Mouse (Mus musculus): ENCODE measurements around the gene Fam151b.

The Fam151b gene

DNA sequence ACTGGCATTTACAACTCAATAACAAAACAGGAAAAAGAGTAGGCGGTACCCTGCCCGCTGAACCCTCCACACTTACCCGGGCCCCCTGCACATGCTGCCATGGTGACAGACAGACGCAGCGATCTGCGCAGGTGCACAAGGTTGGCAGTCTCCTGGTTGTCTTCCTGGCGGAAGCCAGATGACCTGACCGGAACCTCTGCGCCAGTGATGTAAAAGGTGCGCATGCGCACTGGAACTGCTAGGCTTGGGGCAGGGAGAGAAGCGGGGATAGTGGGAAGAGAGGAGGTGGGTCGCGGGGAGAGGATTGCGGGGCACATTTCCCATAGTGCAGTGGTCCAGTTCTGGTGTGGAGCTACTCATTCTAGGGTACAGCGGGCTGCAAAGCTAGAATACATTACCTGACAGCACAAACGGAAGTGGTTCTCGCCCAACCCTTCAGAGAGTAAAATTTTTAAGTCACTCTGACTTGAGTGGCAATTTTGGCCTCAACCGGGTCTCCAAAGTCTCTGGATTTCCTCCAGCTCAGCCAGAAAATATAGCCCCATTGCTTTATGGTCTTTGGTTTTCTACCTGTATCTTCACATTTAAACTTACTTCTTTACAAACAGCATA is at the start of gene Fam151b:
Gene Fam151b, minus strand, starts transcription at position 164 of the 612 bp plus-strand sequence.
- DNase-seq (ENCODE audit: low read depth, low spot score), result peak; percentile 98

DNA sequence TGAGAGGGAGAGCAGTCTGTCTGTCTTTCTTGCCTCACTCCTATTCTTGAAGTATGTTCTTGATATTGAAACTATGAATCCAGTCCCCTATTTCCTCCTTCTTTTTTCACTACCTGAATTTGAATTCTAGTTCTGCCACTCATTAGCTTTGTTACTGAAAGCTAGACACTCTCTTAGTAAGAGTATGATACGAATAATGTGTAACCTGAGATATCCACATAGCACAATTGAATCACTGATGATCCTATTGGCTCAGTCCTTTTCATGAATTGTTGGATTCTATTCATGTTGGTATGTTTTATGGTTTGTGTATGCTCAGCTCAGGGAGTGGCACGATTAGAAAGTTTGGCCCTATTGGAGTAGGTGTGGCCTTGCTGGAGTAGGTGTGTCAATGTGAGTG is 48.4 kb upstream of the Fam151b start:
- DNase-seq (ENCODE audit: low read depth, low spot score), result no peak

DNA sequence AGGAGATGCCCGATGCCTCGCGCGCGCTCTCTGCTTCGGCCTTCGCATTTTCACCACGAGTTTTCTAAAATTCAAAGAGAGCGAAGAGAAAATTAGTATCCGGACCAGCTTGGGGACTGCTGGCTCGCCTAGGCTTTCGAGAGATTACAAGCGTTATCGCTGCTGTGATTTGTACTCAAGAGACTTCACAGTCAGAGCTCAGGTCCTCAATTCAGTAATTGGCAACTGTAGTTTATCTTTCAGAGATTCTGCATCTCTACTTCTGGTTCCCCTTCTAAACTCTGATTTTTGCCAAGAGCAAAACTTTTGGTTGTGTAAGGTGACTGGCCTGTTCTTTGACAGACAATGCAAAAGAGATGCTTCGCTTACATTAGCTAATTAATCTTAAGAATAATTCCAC is 47.4 kb upstream of the Fam151b start:
- DNase-seq (ENCODE audit: low read depth, low spot score), result no peak

DNA sequence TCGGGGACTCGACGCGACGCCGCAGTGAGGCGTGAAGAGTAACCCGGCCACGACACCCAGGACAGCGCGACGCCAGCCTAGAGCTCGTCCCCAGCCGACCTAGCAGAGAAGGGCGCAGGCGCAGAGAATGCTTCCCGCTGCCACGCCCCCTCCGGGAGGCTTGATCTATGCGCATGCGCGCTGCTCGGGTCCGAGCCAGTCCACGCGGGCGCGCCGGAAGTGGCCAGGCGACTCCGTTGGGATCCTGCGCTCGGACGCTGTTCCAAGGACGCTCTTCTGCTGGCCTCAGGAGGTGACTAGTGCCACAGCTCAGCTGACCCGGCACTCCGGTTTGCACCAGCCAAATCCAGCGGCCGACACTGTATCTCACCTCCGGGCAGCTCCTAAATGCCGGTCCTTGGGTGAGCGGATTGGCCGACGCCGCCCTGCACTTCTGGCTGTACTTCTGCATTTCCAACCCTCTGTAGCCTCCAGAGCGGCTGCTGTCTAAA is 47.0 kb upstream of the Fam151b start, which contains the start of gene Zfyve16:
Gene Zfyve16, minus strand, starts transcription at position 148 of the 491 bp plus-strand sequence.
- peak; percentile 96 for DNase-seq (ENCODE audit: low read depth, low spot score)

DNA sequence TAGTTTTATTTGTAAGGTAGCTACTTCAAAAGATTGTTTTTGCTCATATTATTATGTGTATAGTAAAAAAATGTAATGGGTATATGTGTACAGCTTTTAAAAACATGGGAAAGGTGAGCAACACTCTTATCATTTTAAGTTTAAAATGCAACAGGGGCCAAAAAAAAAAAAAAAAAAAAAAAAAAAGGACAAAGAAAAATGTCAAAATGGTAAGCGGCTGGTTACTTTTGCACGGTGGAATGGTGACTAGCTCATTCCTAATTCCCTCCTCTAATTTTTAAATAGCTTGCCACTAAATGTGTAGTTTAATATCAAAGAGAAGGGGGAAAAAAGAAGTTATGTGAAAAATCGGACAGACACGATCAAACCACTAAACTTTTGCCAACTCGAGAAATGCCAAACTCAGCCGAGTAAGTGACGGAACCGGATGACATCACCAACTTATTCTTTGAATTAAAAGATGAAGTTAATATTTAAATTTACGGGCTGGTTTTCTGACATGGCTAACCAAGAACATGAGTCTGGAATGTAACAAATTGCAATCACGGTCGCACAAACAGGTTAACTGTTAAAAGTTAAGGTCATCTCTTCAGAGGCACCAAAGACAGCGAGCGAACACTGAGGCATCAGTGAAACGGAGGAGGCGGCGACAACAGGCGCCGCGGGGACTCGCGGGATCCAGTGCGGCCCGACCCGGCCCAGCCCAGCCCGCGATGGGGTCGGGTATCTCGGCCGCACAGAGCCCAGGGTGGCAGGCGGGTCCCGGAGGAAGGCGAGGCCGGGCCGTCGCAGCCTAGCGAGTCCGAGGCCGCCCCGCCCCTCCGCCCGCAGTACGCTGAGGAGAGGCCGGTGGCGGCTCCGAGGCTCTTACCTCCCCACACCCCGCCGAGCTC is 46.3 kb upstream of the Fam151b start:
- peak; percentile 40 for DNase-seq (ENCODE audit: low read depth, low spot score)

DNA sequence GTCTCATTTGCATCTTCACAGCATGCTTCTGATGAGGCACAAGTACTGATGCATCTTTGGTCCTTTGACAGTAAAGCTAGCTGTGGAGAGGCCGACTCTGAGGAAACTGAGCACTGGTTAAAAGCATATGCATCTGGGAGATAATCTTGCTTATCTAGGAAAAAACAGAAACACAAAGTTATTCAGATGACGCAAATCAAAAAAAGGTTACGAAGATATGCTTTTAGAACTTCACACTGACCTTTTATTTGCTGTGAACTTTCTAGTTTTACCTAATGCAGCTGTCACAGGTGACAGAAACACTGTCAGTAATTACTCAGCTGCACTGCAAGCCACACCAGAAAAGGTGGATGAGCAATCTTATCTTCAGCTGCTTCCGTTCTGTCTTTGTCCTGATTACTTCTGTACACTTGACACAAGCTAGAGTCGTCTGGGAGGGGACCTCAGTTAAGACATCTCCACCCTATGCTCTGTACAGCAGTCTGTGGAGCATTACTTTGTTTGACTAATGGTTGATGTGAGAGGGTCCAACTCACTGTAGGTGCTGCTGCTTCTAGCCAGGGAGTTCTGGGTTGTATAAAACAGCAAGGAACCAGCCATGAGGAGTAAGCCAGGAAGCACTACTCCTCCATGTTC is 39.5 kb upstream of the Fam151b start:
- no peak for DNase-seq (ENCODE audit: low read depth, low spot score)

DNA sequence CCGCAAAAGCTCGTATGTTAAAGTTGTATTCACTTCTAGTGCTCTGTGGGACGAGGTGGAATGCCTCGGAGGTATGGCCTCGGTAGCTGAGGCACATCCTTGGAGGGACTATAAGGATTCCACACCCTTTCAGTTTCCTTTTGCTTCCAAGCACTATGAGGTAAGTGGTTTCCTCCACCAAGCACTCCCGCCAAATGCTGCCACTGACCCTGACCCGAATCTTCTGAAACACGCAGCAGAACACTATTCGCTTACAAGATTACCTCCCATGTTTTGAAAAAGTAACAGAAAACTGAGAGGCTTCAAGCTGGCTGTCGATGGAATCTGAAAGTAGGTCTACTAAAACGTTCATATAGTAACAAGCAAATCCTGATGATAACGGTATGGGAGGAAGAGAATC is 21.1 kb upstream of the Fam151b start:
- DNase-seq (ENCODE audit: low read depth, low spot score), result no peak

DNA sequence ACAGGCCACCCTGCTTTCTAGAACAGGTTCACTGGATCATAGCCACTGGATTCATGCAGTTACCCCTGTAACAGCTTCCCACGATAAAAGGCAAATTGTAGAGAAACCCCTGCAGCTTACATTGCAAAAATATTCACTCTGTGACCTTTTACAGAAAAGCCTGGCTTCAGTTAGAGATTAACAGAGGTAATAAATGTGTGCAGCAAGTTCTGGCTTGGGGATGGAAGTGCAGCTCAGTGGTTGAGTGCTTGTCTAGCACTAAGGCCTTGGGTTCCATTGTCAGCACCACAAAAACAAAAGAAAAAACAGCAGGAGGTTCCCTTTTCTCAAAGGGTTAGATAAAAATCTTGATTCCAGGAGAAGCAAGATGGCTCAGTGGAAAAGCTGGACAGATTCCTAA is 8.1 kb upstream of the Fam151b start:
- DNase-seq (ENCODE audit: low read depth, low spot score), result no peak

DNA sequence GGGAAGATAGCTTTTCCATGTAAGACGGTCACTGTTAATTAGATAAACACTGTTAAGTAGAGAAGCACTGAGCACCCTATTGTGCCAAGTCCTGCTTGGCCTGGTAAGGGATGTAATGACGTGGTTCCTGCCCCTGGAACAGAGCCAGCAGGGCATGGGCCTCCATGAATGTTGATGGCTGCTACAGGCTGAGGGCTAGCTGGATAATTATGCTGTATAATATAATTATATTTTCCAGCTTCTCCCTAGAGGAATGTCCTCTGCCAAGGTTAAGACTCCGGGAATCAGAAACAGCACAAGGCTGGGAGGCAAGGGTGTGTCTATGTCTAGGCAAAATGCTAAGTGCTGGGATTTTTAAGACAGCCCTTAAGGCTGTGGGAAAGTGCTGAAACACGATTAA is 7.0 kb upstream of the Fam151b start:
- DNase-seq (ENCODE audit: low read depth, low spot score), result peak; percentile 12

DNA sequence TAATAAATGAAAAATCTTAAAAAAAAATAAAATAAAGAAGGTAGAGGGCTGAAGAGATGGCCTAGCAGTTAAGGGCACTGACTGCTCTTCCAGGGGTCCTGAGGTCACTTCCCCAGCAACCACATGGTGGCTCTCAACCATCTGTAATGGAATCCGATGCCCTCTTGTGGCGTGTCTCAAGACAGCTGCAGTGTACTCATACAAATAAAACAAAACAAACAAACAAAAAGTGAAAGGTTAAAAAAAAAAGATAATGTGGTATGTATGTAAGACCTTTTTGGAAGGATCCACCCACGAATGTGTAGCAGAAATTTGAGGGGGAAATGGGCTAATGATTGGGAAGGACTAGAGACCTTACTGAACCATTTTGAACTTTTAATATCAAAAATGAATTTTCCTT is 467 bp downstream of the Fam151b start:
- peak; percentile 72 for DNase-seq (ENCODE audit: low read depth, low spot score)

DNA sequence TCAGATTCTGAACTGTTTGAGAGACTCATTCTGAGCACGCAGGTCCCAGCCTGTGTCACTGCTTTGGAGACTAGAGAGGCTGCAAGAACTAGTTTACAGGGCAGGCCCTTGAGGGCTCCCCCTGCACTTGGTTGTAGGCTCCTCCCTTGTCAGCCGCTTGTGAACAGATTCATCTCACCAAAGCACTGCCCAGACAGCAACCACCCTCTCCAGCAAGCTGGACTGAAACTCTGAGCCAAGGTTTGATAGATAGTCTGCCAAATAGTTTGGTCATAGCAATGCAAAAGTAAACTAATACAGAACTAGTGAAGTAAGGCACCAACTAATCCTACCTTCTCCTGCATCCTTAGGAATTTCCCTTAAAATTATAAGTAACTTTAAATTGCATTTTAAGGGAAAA is 13.7 kb downstream of the Fam151b start:
- DNase-seq (ENCODE audit: low read depth, low spot score), result no peak

DNA sequence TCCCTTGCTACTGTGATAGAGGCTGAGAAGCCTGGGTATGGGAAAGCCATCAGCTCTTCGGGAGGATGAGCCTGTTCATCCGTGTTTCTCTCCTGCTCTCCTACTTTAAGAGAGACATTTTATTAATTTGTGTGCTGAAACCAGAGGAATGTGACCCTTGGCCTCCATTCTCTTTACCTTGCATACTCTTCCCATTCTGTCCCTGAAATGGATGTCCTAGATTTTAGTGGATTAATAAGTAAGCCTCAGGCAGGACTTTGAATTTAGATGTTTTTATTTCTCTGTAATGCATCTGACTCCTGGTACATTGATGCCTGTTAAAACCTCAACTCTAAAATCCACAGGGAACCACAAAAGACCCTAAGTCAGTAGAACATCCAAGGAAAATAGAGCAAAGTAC is 14.4 kb downstream of the Fam151b start:
- DNase-seq (ENCODE audit: low read depth, low spot score), result no peak

DNA sequence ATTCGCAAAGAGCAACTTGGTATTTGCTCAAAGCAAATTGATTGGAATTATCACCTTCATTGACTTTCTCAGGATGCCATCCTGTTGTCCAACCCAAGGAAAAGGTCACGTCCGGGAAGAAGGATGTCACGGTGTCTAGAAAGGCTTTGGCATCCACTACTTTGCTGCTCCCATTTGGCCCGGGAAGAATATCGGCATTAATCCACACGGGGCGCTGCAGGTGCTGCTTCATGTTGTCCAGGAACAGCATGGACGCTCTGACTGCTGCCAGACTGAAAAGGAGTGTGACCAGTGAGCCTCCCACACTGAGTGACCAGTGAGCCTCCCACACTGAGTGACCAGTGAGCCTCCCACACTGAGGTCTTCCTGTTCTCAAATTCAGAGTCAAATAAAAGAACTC is 15.9 kb downstream of the Fam151b start:
- no peak for DNase-seq (ENCODE audit: low read depth, low spot score)

DNA sequence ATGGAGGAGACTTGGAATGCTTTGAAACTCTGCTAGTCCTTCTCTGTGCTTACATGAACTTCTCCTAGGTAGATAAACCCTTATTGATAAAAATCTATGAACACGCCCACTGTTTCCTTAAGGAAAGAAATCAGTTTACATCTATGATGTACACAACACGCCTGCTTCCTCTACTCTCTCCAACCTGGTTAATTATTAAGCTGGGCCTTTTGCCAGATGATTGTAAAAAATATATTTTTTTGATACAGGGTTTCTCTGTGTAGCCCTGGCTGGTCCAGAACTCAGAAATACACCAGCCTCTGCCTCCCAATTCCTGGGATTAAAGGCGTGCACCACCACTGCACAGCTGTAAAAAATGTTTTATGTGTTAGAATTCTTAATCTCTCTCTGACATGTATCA is 19.1 kb downstream of the Fam151b start:
- DNase-seq (ENCODE audit: low read depth, low spot score), result no peak

DNA sequence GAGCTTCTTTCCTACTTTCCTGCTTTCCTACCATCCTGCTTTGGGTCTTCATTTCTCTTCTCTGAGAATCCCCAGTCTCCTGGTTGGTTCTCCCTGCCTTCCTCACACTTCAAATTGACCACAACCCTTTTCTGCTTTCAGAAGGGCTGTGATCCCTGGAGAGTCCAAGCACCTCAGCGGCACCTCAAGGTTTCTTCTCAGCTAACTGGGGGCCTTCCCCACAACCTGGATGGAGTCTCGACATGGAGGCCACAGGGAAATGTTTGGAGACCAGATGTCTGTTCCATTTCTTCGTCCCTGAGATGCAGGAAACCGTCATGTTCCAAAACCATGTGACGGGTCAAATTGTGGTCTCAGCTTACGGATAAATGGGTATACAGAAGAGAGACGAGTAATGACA is 36.9 kb downstream of the Fam151b start:
- DNase-seq (ENCODE audit: low read depth, low spot score), result no peak

DNA sequence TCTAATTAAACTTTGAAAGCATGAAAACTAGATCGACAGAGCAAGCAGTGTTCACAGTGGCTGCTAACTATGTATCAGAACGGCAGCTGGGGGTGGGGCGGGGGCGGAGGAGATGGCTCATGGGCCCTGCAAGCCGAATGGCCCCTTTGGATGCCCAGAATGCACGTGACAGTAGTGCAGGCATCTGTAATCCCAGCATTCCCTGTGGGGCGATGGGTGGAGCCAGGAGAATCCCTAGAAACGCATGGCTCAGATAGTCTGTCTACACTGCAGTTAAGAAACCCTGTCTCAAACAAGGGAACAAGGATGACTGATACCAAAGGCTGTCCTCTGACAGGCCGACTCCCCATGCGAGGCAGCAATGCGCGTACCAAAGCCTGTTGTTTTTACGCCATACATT is 43.5 kb downstream of the Fam151b start:
- DNase-seq (ENCODE audit: low read depth, low spot score), result no peak

DNA sequence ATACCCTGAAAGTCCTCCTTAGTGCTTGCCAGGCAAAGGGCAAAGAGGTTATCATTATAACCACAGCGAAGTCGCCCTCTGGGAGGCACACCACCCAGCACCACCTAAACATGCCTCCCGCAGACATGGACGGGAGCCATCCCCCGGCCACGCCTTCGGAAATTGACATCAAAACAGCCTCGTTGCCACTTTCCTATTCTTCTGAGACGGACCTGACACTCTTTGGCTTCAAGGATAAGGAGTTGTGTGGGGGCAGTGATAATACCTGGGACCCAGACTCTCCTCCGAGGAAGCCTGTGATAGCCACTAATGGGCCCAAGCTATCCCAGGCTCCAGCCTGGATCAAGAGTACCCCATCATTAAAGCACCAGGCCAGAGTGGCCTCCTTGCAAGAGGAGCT is 45.2 kb downstream of the Fam151b start:
- DNase-seq (ENCODE audit: low read depth, low spot score), result no peak

DNA sequence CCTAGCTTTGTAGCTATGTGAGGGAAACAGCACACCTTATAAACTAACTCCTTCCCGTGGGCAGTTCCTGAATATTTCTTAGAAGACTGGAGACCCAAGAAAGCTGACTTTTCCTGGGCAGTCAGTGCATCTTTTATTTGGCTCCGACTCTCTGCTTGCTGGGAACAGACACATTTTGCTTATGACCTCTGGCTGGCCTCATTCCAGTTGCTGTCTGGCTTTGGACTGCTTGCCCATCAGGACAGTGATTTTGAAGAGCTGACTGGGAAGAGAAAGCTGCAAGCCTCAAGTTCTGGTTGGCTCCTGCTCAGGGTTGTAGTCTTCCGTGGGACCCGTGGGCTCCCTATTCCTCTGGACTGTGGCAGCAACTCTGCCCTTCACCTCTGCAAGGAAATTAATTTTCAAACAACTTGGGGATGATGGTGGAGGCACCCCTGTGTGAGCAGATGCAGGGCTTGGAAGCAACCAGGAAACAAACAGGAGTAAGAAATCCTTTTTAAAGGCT is 56.4 kb downstream of the Fam151b start:
- peak; percentile 25 for DNase-seq (ENCODE audit: low read depth, low spot score)

DNA sequence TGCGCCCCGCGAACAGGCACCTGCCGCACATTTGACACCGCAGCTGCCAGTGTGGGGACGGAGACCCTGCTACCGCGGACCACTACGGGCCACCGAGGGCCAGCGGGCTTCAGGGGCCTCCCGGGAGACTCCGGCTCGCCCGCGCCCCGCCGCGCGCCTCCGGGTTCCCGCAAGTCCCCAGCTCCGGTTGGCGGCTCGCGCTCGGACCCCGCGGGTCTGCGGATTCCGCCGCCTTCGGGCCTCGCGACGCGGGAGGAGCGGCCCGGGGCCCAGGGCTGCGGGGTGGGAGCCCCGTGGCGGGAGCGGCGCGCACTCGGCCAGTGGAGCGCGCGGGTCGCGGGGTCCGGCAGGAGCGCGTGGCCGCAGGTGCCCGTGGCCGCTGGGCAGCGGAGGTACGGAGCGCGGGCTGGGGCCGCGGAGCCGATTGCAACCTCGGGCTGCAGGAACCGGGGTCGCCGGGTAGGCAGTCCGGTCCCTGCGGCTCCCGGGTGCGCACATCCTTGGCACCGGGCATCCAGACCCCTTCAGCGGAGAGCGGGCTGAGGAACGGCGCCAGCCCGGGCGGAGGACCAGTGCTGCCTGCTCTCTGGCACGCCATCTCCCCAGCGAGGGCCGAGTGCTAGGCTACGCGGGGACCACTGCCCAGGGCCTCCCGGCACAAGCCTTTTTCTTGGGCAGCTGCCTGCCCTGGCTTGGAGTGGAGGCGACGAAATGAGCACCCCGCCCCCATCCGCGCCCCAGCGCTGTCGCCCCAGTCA is 57.3 kb downstream of the Fam151b start:
- DNase-seq (ENCODE audit: low read depth, low spot score), result peak; percentile 17

DNA sequence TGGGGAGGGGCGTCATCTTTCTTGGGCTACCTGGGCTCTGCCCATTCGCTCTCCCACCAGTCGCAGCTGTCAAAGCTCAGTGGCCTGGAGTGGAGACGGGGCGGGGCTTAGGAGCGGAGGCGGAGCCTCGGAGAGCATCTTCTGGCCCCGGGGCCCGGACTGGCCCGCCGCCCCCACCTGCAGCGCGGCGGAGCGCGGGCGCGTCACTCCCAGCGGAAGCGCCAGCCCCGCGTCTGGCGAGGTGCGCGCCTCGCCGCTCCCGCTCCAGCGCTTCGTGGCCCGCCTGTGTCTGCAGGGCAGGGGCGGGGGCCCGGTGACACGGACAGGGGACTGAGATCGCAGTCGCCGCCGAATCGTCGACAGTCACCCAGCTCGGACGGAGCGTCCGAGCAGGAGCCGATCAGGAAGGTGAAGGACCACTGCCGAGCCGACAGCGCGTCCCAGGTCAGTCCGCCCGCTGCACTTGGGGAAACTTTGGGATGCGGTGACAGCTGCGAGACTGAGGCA is 58.0 kb downstream of the Fam151b start, which contains the start of gene Ankrd34b:
Gene Ankrd34b, plus strand, starts transcription at position 139 of the 507 bp plus-strand sequence.
- peak; percentile 89 for DNase-seq (ENCODE audit: low read depth, low spot score)

DNA sequence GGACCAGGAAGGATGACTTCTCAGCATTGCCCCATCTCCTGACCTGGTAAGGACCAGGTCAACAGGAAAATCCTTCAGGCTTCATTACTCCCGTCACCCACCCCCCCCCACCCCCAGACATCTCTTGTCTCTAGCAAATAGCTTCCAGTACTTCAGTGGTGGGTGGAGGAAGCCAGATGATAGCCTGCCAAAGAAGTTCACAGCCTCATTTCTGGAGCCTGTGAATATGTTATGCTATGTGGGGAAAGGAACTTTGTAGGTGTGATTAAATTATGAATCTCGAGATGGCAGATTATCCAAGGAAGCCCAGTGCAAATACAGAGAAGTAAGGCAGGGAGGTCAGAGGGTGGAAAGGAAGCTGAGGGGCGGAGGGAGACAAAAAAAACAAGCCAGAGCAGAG is 60.1 kb downstream of the Fam151b start:
- DNase-seq (ENCODE audit: low read depth, low spot score), result peak; percentile 62
